Comparison of ENCODE assay signal across 8 mouse cellular contexts in genomic region chr10:77522746-77523145, GRCm38 (mm10). TPM values are rescaled to one million over a fixed set of nuclear protein-coding genes. Genes with fewer than 3 reads are reported as not detected.
DNase-seq lines count a peak whose midpoint lies in the region; ATAC-seq and TF ChIP-seq lines count a peak whose summit lies in the region.

No protein-coding gene starts in this region.

- H3K36me3 ChIP-seq in embryonic facial prominence, embryonic 11.5 days (replicated peaks; ENCODE audit: control insufficient read depth, insufficient read depth, low read depth, low read length), result no peaks in the 10 kb centered on the region
- no peaks in the 10 kb centered on the region for H3K36me3 ChIP-seq in intestine, embryonic 16.5 days (ENCODE audit: control insufficient read depth, insufficient read depth, low read length)
- H3K36me3 ChIP-seq in neural tube, embryonic 13.5 days, result no peaks in the 10 kb centered on the region

- ATAC-seq in embryonic facial prominence, embryonic 11.5 days (replicated peaks; ENCODE audit: insufficient number of reproducible peaks, low FRiP score, low TSS enrichment, low read depth), result no peak
- no peak for ATAC-seq in intestine, embryonic 16.5 days
- no peak for ATAC-seq in neural tube, embryonic 13.5 days (ENCODE audit: low read depth)

- H3K4me3 ChIP-seq in left cerebral cortex, adult 2 months, result peak overlapping the region; percentile 27
- peak overlapping the region; percentile 25 for H3K4me3 ChIP-seq in embryonic facial prominence, embryonic 11.5 days (ENCODE audit: low read depth, low read length)
- peak overlapping the region; percentile 13; the same call in 1 of the 2 replicates for H3K4me3 ChIP-seq in intestine, embryonic 16.5 days (ENCODE audit: low read length)
- H3K4me3 ChIP-seq in neural tube, embryonic 13.5 days, result peak overlapping the region; percentile 31

- H3K9ac ChIP-seq in embryonic facial prominence, embryonic 11.5 days (replicated peaks; ENCODE audit: low read length), result peak overlapping the region; percentile 56
- peak overlapping the region; percentile 38 for H3K9ac ChIP-seq in intestine, embryonic 16.5 days (ENCODE audit: low read depth, low read length)
- peak overlapping the region; percentile 63 for H3K9ac ChIP-seq in neural tube, embryonic 13.5 days

- TF ChIP-seq CTCF in left cerebral cortex, adult 2 months (IDR thresholded peaks at IDR 0.05), result no peak

- 46% methylated on average over 12 of the region's 12 CpGs for WGBS in embryonic facial prominence, embryonic 11.5 days
- WGBS in intestine, embryonic 16.5 days, result 57% methylated on average over 12 of the region's 12 CpGs
- WGBS in neural tube, embryonic 13.5 days, result 57% methylated on average over 12 of the region's 12 CpGs

- no peaks in the 10 kb centered on the region for H3K9me3 ChIP-seq in embryonic facial prominence, embryonic 11.5 days (replicated peaks; ENCODE audit: control insufficient read depth, low read length)
- no peaks in the 10 kb centered on the region for H3K9me3 ChIP-seq in intestine, embryonic 16.5 days (ENCODE audit: control insufficient read depth, low read length)
- H3K9me3 ChIP-seq in neural tube, embryonic 13.5 days, result no peaks in the 10 kb centered on the region

- no peak for DNase-seq in left cerebral cortex, adult 2 months (ENCODE audit: extremely low spot score in 1 of 2, low spot score in 2 of 2)
- no peak for DNase-seq in left cerebral cortex, postnatal 4 days
- no peak for DNase-seq in embryonic facial prominence, embryonic 11.5 days (ENCODE audit: low spot score)
- no peak for DNase-seq in right cerebral cortex, postnatal 4 days
- DNase-seq in spleen, postnatal 4 days (ENCODE audit: low spot score in 2 of 2), result no peak
- DNase-seq in urinary bladder, adult 2 months (ENCODE audit: low spot score), result no peak

- intact Hi-C loops in left cerebral cortex, adult 2 months (cut with DNase I), result loop anchor here (5.0 kb wide), 1 partner anchor 35 kb away; no protein-coding TSS in a partner anchor
- intact Hi-C loops in left cerebral cortex, postnatal 4 days (cut with DNase I), result no loop called here

- peak overlapping the region; percentile 40 for H3K4me2 ChIP-seq in embryonic facial prominence, embryonic 11.5 days (ENCODE audit: low read depth, low read length)
- peak overlapping the region; percentile 45 for H3K4me2 ChIP-seq in intestine, embryonic 16.5 days (ENCODE audit: low read depth, low read length)
- H3K4me2 ChIP-seq in neural tube, embryonic 13.5 days, result peak overlapping the region; percentile 54

- H3K27ac ChIP-seq in left cerebral cortex, adult 2 months, result no peak overlapping the region
- no peak overlapping the region for H3K27ac ChIP-seq in embryonic facial prominence, embryonic 11.5 days (replicated peaks; ENCODE audit: low read depth, low read length)
- H3K27ac ChIP-seq in intestine, embryonic 16.5 days (ENCODE audit: low read length), result no peak overlapping the region
- no peak overlapping the region for H3K27ac ChIP-seq in neural tube, embryonic 13.5 days (replicated peaks)

- H3K4me1 ChIP-seq in embryonic facial prominence, embryonic 11.5 days (ENCODE audit: control insufficient read depth, insufficient read depth, low read length), result no peaks in the 10 kb centered on the region
- H3K4me1 ChIP-seq in intestine, embryonic 16.5 days (ENCODE audit: control insufficient read depth, insufficient read depth, low read length), result no peaks in the 10 kb centered on the region
- peaks cover 3% of the 10 kb centered on the region; the same call in 1 of the 2 replicates for H3K4me1 ChIP-seq in neural tube, embryonic 13.5 days (replicated peaks)

- no peaks in the 10 kb centered on the region for H3K27me3 ChIP-seq in embryonic facial prominence, embryonic 11.5 days (ENCODE audit: control insufficient read depth, insufficient read depth, low read length)
- H3K27me3 ChIP-seq in intestine, embryonic 16.5 days (replicated peaks; ENCODE audit: control insufficient read depth, insufficient read depth, low read length), result no peaks in the 10 kb centered on the region
- H3K27me3 ChIP-seq in neural tube, embryonic 13.5 days, result 0 out of 2 replicates have a peak, but pooled peaks cover 6% of the 10 kb centered on the region

RNA-seq across cellular contexts. Expression of gene Fam207a, which starts 7.2 kb away (rescaled TPM):
- 10 to 100 TPM; 32.6 to 35.7 TPM for total RNA-seq in left cerebral cortex, adult 2 months (2021)
- total RNA-seq in left cerebral cortex, postnatal 4 days (2021), result 10 to 100 TPM; 29.0 to 30.1 TPM
- polyA plus RNA-seq in embryonic facial prominence, embryonic 11.5 days (2014; fragmentation: Nextera tagmentation; extraction: Ambion mirVana), result 40.6 and 42.3 TPM in 2 replicates
- 39.0 and 43.8 TPM in 2 replicates for polyA plus RNA-seq in intestine, embryonic 16.5 days (2015; fragmentation: Nextera tagmentation; extraction: Ambion mirVana)
- 41.4 and 43.5 TPM in 2 replicates for polyA plus RNA-seq in neural tube, embryonic 13.5 days (2015; fragmentation: Nextera tagmentation; extraction: Ambion mirVana)
- 55.5 and 59.5 TPM in 2 replicates for polyA plus RNA-seq in urinary bladder, adult 2 months (2012; rRNA removed)

RNA-seq across cellular contexts. Expression of gene Itgb2, which starts 7.3 kb away (rescaled TPM):
- 1 to 10 TPM; 3.0 to 3.5 TPM for total RNA-seq in left cerebral cortex, adult 2 months (2021)
- total RNA-seq in left cerebral cortex, postnatal 4 days (2021), result 1 to 10 TPM; 1.7 to 2.2 TPM
- 1.3 and 1.4 TPM in 2 replicates for polyA plus RNA-seq in embryonic facial prominence, embryonic 11.5 days (2014; fragmentation: Nextera tagmentation; extraction: Ambion mirVana)
- polyA plus RNA-seq in intestine, embryonic 16.5 days (2015; fragmentation: Nextera tagmentation; extraction: Ambion mirVana), result 3.8 and 3.9 TPM in 2 replicates
- polyA plus RNA-seq in neural tube, embryonic 13.5 days (2015; fragmentation: Nextera tagmentation; extraction: Ambion mirVana), result 1.0 TPM in 2 replicates
- 16.7 and 19.2 TPM in 2 replicates for polyA plus RNA-seq in urinary bladder, adult 2 months (2012; rRNA removed)

RNA-seq across cellular contexts. Expression of gene Pttg1ip, which starts 58.8 kb away (rescaled TPM):
- total RNA-seq in left cerebral cortex, adult 2 months (2021), result 10 to 100 TPM; 71.6 to 77.6 TPM
- 10 to 100 TPM; 54.7 to 62.7 TPM for total RNA-seq in left cerebral cortex, postnatal 4 days (2021)
- polyA plus RNA-seq in embryonic facial prominence, embryonic 11.5 days (2014; fragmentation: Nextera tagmentation; extraction: Ambion mirVana), result 89.2 and 95.6 TPM in 2 replicates
- 177 and 181 TPM in 2 replicates for polyA plus RNA-seq in intestine, embryonic 16.5 days (2015; fragmentation: Nextera tagmentation; extraction: Ambion mirVana)
- polyA plus RNA-seq in neural tube, embryonic 13.5 days (2015; fragmentation: Nextera tagmentation; extraction: Ambion mirVana), result 78.9 and 79.7 TPM in 2 replicates
- 457 and 472 TPM in 2 replicates for polyA plus RNA-seq in urinary bladder, adult 2 months (2012; rRNA removed)
